Mouse (Mus musculus) intestine, embryonic 16.5 days (tissue): ENCODE data around the gene Cpeb3. TPM values are rescaled to one million over a fixed set of nuclear protein-coding genes. Genes with fewer than 3 reads are reported as not detected.
"Not testable (repeated sequence)": the region's sequence is repeated elsewhere in the genome, so short reads cannot be mapped to it uniquely, and the experiment has no call there.

Source experiments
- ATAC-seq: fragments of 200-750 bp; cut with Nextera tagmentation; 2 replicates; pipeline ENCODE4 v1.8.0; 2017; ENCODE audit warnings: moderate TSS enrichment, moderate library complexity
- H3K27ac ChIP-seq: fragments of 300-500 bp; sonication (generic); 2 replicates; pipeline ENCODE4 v1.5.1; 2014; ENCODE audit warnings: mild to moderate bottlenecking, low read length
- H3K27me3 ChIP-seq: fragments of 300-500 bp; sonication (generic); replicated peaks from 2 replicates; pipeline ENCODE4 v1.6.1; 2014; ENCODE audit warnings: low read length, control low read depth, mixed read lengths; ENCODE audit not compliant: control insufficient read depth, insufficient read depth
- H3K36me3 ChIP-seq: fragments of 300-500 bp; sonication (generic); 2 replicates; pipeline ENCODE4 v1.6.1; 2014; ENCODE audit warnings: low read length, control low read depth; ENCODE audit not compliant: control insufficient read depth, insufficient read depth
- H3K4me1 ChIP-seq: fragments of 300-500 bp; sonication (generic); 2 replicates; pipeline ENCODE4 v1.6.1; 2014; ENCODE audit warnings: low read length, control low read depth, mixed read lengths; ENCODE audit not compliant: control insufficient read depth, insufficient read depth
- H3K4me2 ChIP-seq: fragments of 300-500 bp; sonication (generic); 2 replicates; pipeline ENCODE4 v1.6.1; 2014; ENCODE audit warnings: low read depth, low read length, control low read depth
- H3K4me3 ChIP-seq: fragments of 300-500 bp; sonication (generic); 2 replicates; pipeline ENCODE4 v1.5.1; 2014; ENCODE audit warnings: mild to moderate bottlenecking, low read length
- H3K9ac ChIP-seq: fragments of 300-500 bp; sonication (generic); 2 replicates; pipeline ENCODE4 v1.6.1; 2014; ENCODE audit warnings: low read depth, low read length
- H3K9me3 ChIP-seq: fragments of 300-500 bp; sonication (generic); 2 replicates; pipeline ENCODE4 v1.6.1; 2016; ENCODE audit warnings: low read length, control low read depth; ENCODE audit not compliant: control insufficient read depth
- WGBS: fragments of 180-500 bp; shearing (Covaris S2); extraction: QIAGEN DNeasy Blood & Tissue Kit; methylation state at CpG from one replicate; pipeline ENCODE4 v1.1.7; 2014; 5-methylcytosine and 5-hydroxymethylcytosine counted together
- polyA plus RNA-seq: library from polyadenylated mRNA; unstranded; fragments of >200 nt; fragmentation: Nextera tagmentation; extraction: Ambion mirVana; gene quantifications from 2 replicates; pipeline ENCODE4 v1.2.1, GENCODE M21; 2015

Cpeb3 gene
- polyA plus RNA-seq, 1 experiment from 2014 or later: 0.97 TPM

DNA sequence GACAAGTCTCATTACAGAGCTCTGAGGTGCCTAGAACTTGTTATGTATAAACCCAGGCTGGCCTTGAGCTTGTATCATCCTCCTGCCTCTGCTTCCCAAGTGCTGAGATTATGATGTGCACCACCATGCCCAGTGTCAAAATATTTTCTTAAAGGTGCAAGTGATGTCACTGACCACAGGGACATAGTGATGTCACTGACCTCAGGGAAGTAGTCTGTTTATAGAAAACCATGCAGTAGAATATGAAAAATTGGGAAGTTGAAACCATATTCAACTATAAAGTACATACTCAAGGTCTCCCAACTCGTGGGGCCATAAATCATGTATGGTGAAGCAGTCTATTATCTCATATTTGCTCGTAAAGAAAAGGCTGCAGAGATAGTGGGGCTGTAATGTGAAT is 71.3 kb downstream of the Cpeb3 start:
- Histone ChIP-seq H3K36me3 (no peaks in the 10 kb centered on the region), H3K27ac (no peak overlapping the region), H3K27me3 (no peaks in the 10 kb centered on the region), H3K9me3 (no peaks in the 10 kb centered on the region), H3K9ac (no peak overlapping the region), H3K4me2 (no peak overlapping the region), H3K4me3 (no peak overlapping the region), H3K4me1 (no peaks in the 10 kb centered on the region)
- ATAC-seq: no peak
- 27% methylated on average over 2 of the region's 2 CpGs for WGBS

DNA sequence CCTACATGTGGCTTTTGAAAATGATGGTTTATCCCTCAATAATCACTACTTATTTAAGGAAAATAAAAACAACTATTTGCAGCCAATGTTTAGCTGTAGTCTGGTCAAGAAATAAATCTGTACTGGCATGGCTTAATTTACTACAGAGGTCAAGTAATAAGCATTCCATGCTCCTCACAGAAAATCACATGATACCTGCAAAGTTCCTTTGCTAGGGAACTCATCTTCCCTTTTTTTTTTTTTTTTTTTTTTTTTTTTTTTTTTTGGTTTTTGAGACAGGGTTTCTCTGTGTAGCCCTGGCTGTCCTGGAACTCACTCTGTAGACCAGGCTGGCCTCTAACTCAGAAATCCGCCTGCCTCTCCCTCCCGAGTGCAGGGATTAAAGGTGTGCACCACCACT is 72.9 kb downstream of the Cpeb3 start:
- H3K27ac ChIP-seq, H3K9ac ChIP-seq, H3K27me3 ChIP-seq, H3K4me2 ChIP-seq, H3K36me3 ChIP-seq, H3K9me3 ChIP-seq, ATAC-seq, H3K4me3 ChIP-seq, H3K4me1 ChIP-seq: not testable (repeated sequence)
- 86% methylated on average over 2 of the region's 2 CpGs for WGBS

DNA sequence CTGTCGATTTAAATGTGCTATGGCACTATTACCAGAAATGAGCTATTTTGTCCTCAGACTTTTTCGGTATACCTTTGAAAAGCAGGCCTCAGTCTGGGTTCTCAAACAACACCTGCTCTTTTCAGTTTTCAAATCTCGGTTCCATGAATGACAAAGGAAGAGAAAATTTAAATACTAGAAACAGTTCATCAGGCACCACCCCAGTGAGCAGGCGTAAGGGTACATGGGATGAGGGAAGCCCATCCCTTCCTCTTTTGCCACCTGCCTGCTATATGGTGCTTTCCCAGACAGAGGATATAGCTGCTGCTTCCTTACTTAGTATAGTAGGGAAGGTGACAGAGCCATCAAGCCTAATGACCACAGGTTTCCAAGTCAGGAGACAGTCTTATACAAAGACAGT is 74.7 kb downstream of the Cpeb3 start:
- no peak overlapping the region for H3K27ac ChIP-seq
- no peak overlapping the region for H3K4me3 ChIP-seq
- no peaks in the 10 kb centered on the region for H3K4me1 ChIP-seq
- no peaks in the 10 kb centered on the region for H3K9me3 ChIP-seq
- no peak overlapping the region for H3K9ac ChIP-seq
- H3K4me2 ChIP-seq: no peak overlapping the region
- no peaks in the 10 kb centered on the region for H3K36me3 ChIP-seq
- no peaks in the 10 kb centered on the region for H3K27me3 ChIP-seq
- WGBS: 91% methylated on average over 4 of the region's 4 CpGs
- no peak for ATAC-seq

DNA sequence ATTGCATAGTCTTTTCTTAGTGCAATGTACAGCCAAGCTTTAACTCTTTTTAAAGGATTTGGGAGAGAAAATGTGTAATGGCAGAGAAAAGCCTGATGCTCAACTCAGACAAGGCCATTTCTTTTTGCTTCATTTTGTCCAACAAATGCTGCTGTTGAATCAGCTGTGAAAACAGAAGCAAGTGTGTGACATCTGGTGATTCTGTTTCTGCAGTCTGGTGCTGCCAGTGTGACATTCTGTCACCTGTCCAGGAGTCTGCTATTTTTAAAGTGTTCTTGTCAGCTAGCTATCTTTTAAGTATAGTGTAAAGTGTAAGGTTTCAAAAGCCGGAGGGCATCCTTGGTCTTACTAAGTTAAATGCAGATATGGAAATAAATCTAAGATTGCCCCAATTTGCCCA is 76.7 kb downstream of the Cpeb3 start:
- Histone ChIP-seq H3K4me3 (no peak overlapping the region), H3K4me2 (no peak overlapping the region), H3K4me1 (no peaks in the 10 kb centered on the region), H3K9me3 (no peaks in the 10 kb centered on the region), H3K27ac (no peak overlapping the region), H3K27me3 (no peaks in the 10 kb centered on the region), H3K36me3 (no peaks in the 10 kb centered on the region), H3K9ac (no peak overlapping the region)
- WGBS: 78% methylated on average over 1 of the region's 1 CpGs
- no peak for ATAC-seq

DNA sequence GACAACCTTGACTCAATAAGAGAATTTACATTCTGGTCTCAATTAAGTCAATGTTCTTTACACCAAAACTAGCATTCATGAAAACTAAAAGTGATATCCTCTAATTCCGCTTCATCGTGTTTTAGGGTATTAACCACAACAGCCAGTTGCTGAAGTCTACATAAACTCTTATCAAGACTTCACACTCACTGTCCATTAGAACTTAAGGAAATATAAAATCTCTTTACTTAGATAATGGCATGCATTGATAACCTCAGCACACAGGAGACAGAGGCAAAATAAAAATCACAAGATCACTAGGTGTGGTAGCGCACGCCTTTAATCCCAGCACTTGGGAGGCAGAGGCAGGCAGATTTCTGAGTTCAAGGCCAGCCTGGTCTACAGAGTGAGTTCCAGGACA is 79.9 kb downstream of the Cpeb3 start:
- H3K27ac ChIP-seq: no peak overlapping the region
- H3K9ac ChIP-seq: no peak overlapping the region
- no peaks in the 10 kb centered on the region for H3K36me3 ChIP-seq
- H3K4me3 ChIP-seq: no peak overlapping the region
- 95% methylated on average over 4 of the region's 4 CpGs for WGBS
- no peaks in the 10 kb centered on the region for H3K27me3 ChIP-seq
- H3K4me2 ChIP-seq: no peak overlapping the region
- no peak for ATAC-seq
- no peaks in the 10 kb centered on the region for H3K9me3 ChIP-seq
- H3K4me1 ChIP-seq: no peaks in the 10 kb centered on the region

DNA sequence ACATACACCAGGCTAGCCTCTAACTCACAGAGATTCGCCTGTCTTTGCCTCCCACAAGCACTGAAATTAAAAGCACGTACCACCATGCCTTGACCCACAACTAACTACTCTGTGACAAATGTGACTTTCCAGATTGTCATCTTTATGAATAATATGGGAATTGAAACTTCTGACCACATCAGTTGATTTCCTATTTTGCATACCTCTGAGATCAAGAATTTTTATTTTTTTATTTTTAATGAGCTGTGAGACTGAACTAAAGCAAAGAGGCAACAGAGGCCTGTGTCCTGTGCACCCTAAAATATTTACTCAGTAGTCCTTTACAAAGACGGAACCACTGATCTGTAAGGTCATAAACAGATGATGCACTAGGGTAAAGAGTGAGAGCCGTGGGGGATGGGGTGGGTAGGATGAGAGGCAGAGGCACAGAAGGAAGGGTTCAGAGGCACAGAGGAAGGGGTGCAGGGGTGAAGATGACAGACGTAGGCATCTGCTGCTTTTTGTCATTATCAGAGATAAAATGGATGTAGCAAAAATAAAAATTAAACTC is 81.3 kb downstream of the Cpeb3 start:
- Histone ChIP-seq H3K4me3 (no peak overlapping the region), H3K36me3 (no peaks in the 10 kb centered on the region), H3K4me1 (no peaks in the 10 kb centered on the region), H3K9ac (no peak overlapping the region), H3K9me3 (no peaks in the 10 kb centered on the region), H3K4me2 (no peak overlapping the region), H3K27ac (no peak overlapping the region), H3K27me3 (no peaks in the 10 kb centered on the region)
- WGBS: 69% methylated on average over 5 of the region's 5 CpGs
- no peak for ATAC-seq

DNA sequence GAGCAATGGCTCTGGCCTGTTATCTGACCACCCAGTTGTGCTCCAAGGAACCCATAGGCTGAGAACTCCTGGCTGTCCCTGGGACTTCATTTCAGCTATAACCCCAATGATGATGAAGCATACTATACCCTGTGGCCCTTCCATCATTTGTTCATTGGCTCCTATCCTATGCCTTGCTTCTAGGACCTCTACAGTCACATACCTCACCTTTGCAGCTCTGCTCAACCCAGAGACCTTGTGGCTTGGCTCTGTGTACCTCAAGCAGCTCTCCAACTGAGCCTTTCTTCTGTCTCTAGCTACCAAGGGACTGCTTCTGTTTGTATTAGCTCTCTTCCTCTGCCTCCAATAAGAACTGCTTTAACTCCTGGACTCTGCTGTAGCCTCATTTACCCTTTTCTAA is 83.4 kb downstream of the Cpeb3 start:
- Histone ChIP-seq H3K4me3 (no peak overlapping the region), H3K27me3 (no peaks in the 10 kb centered on the region), H3K27ac (no peak overlapping the region), H3K4me2 (no peak overlapping the region), H3K9ac (no peak overlapping the region), H3K36me3 (no peaks in the 10 kb centered on the region), H3K9me3 (no peaks in the 10 kb centered on the region), H3K4me1 (no peaks in the 10 kb centered on the region)
- ATAC-seq: no peak

DNA sequence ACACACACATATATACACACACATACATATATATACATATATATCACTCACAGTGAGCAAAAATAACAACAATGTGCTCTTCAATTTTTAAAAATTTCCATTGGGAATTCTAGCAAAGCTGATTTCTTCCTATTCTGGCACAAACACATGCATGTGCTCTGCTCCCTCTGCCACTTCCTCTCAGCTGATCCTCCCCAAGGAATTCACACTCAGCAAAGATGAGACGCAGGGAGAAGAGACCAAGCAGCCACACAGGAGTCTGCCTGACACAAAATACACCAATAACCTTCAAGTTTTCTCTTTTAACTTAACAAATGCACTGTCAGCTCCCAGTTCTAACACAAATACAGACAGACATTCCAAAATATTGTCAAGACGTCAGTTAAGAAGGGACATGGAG is 89.1 kb downstream of the Cpeb3 start:
- H3K9me3 ChIP-seq: no peaks in the 10 kb centered on the region
- ATAC-seq: no peak
- no peak overlapping the region for H3K4me3 ChIP-seq
- 38% methylated on average over 2 of the region's 2 CpGs for WGBS
- H3K27ac ChIP-seq: no peak overlapping the region
- no peaks in the 10 kb centered on the region for H3K4me1 ChIP-seq
- H3K36me3 ChIP-seq: no peaks in the 10 kb centered on the region
- no peak overlapping the region for H3K4me2 ChIP-seq
- no peak overlapping the region for H3K9ac ChIP-seq
- H3K27me3 ChIP-seq: no peaks in the 10 kb centered on the region

DNA sequence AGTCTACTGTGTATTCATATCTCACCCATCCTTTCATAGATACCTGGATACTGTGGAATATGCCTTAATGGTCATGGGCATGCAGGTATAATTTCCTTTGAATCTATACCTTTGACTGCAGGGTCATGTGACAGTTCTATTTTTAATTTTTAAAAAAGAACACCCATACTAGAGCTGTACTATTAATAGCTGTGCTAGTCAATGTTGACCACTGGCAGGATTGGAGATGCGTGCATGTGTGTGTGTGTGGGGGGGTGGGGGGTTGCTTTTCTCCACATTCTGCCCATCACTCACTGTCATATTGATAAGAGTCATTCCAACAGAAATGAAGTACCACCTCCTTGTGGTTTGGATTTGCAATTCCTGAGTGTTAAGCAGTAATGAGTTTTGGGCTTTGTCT is 92.6 kb downstream of the Cpeb3 start:
- H3K9ac ChIP-seq: no peak overlapping the region
- no peak overlapping the region for H3K27ac ChIP-seq
- WGBS: 94% methylated on average over 1 of the region's 1 CpGs
- H3K9me3 ChIP-seq: no peaks in the 10 kb centered on the region
- H3K36me3 ChIP-seq: no peaks in the 10 kb centered on the region
- no peak overlapping the region for H3K4me3 ChIP-seq
- H3K4me2 ChIP-seq: no peak overlapping the region
- ATAC-seq: no peak
- H3K27me3 ChIP-seq: no peaks in the 10 kb centered on the region
- H3K4me1 ChIP-seq: no peaks in the 10 kb centered on the region

DNA sequence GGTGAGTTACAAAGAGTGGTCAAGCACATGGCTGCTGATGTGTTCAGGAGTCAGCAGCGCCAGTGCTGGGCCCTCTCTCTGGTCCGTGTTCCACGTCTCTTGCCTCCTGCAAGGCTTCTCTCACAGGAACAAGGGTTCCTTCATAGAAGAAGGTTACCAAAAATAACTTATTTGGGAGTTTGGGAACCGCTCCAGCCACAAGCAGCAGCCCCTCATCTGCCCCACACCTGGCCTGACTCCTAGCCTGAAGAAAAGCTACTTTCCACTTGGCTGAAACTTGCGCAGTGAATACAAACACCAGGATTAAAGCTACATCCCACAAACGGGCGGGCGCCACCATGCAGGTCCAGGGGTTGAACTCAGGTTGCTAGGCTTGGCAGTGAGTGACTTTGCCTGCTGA is 93.0 kb downstream of the Cpeb3 start:
- no peak overlapping the region for H3K4me3 ChIP-seq
- no peak for ATAC-seq
- H3K9ac ChIP-seq: no peak overlapping the region
- H3K36me3 ChIP-seq: no peaks in the 10 kb centered on the region
- WGBS: 82% methylated on average over 8 of the region's 8 CpGs
- H3K9me3 ChIP-seq: no peaks in the 10 kb centered on the region
- no peak overlapping the region for H3K4me2 ChIP-seq
- no peaks in the 10 kb centered on the region for H3K27me3 ChIP-seq
- no peaks in the 10 kb centered on the region for H3K4me1 ChIP-seq
- no peak overlapping the region for H3K27ac ChIP-seq
